Mouse (Mus musculus): ENCODE results near the gene Zfp473. TPM values are rescaled to one million over a fixed set of nuclear protein-coding genes. Genes with fewer than 3 reads are reported as not detected.

Zfp473 gene
- polyA plus RNA-seq, 1 experiment from 2014 or later: 1.2 TPM

DNA sequence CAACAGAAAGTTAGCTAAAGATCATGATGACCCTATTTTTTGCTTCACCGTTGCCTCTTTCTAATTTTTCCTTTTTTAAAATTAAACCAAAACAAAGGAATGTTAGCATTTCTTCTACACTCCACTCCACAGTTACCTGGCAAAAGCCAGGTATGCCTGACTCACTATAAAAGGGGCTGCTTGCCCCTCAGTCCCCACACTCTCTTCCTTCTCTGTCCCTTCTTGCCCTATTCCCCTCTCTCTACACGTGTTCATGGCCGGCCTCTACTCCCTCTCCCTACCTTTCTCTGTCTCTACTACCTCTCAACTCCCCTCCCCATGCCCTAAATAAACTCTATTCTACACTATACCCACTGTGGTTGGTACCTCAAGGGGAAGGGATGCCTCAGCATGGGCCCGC is 3.7 kb downstream of the Zfp473 start:
- Histone ChIP-seq H3K9ac (replicated peaks) (0 out of 2 replicates have a peak overlapping the region, but pooled peaks have one; percentile 17), H3K27me3 (no peaks in the 10 kb centered on the region), H3K36me3 (no peaks in the 10 kb centered on the region), H3K9me3 (no peaks in the 10 kb centered on the region), H3K4me1 (peaks cover 26% of the 10 kb centered on the region), H3K27ac (replicated peaks) (no peak overlapping the region), H3K4me3 (peak overlapping the region; percentile 79; the same call in 1 of the 2 replicates), H3K4me2 (replicated peaks) (no peak overlapping the region; the same call in 1 of the 2 replicates)
- no peak for ATAC-seq (replicated peaks)
- WGBS: 65% methylated on average over 4 of the region's 4 CpGs

DNA sequence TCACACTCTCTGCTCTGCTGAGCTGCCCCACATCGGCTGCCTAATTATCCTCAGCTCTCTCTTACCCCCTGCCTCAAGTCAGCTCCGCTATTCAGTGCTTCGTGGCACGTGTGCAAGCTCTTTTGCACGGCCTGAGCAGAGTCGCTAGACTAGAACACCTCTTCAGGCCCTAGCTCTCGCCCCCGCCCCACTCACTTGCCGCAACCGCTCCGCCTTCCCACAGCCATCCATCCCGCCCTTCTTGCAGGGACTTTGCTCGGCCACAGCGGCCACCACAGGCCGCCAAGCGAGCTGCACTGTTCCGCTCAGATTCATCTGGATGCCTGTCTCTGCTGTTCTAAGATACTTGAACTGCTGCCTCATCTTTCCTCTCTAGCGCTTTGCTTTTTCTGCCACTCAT is 5.8 kb downstream of the Zfp473 start:
- peak overlapping the region; percentile 47 for H3K27ac ChIP-seq (replicated peaks)
- H3K4me2 ChIP-seq (replicated peaks): peak overlapping the region; percentile 61
- peak overlapping the region; percentile 56 for H3K9ac ChIP-seq (replicated peaks)
- peak overlapping the region; percentile 46 for H3K4me3 ChIP-seq
- no peaks in the 10 kb centered on the region for H3K36me3 ChIP-seq
- ATAC-seq (replicated peaks): peak; percentile 71
- no peaks in the 10 kb centered on the region for H3K9me3 ChIP-seq
- peaks cover 26% of the 10 kb centered on the region for H3K4me1 ChIP-seq
- under 1% methylated on average over 18 of the region's 18 CpGs for WGBS
- H3K27me3 ChIP-seq: no peaks in the 10 kb centered on the region

GRCm38 (mm10) chr7:44744270-44744669 is 6.6 kb downstream of the Zfp473 start:
- H3K9ac ChIP-seq (replicated peaks): no peak overlapping the region
- ATAC-seq (replicated peaks): no peak
- peak overlapping the region; percentile 46 for H3K4me3 ChIP-seq
- no peak overlapping the region for H3K27ac ChIP-seq (replicated peaks)
- no peaks in the 10 kb centered on the region for H3K27me3 ChIP-seq
- 21% methylated on average over 9 of the region's 9 CpGs for WGBS
- H3K4me2 ChIP-seq (replicated peaks): peak overlapping the region; percentile 61
- H3K9me3 ChIP-seq: no peaks in the 10 kb centered on the region
- peaks cover 23% of the 10 kb centered on the region for H3K4me1 ChIP-seq
- H3K36me3 ChIP-seq: no peaks in the 10 kb centered on the region

- Histone ChIP-seq H3K27ac (replicated peaks) (no peak overlapping the region), H3K9me3 (no peaks in the 10 kb centered on the region), H3K36me3 (no peaks in the 10 kb centered on the region), H3K4me2 (replicated peaks) (no peak overlapping the region), H3K4me1 (peaks cover 7% of the 10 kb centered on the region), H3K27me3 (no peaks in the 10 kb centered on the region), H3K9ac (replicated peaks) (no peak overlapping the region), H3K4me3 (no peak overlapping the region)
- WGBS: 90% methylated on average over 8 of the region's 8 CpGs
- no peak for ATAC-seq (replicated peaks)
These were observed 9.5 kb downstream of the Zfp473 start for GRCm38 (mm10) chr7:44741361-44741760.

DNA sequence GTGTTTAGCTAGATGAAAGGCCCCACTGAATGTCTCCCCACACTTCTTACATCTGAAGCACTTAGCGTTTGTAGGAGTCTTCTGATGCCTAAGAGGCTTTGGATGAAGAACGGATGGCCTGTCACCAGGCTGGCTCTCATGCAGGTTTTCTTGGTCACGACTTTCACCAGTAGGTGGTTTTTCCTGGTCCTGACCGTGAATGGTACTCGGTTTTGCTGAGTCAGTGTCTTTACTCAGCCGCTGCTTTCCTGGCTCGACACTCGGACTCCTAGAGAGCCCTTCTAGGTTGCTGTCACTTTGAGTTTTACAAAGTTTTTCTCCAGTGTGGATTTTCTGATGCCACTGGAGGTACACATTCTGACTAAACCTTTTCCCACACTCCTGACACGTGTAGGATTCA is 17.1 kb downstream of the Zfp473 start:
- H3K4me2 ChIP-seq (replicated peaks): no peak overlapping the region
- H3K4me3 ChIP-seq: no peak overlapping the region
- H3K36me3 ChIP-seq: no peaks in the 10 kb centered on the region; the same call in 1 of the 2 replicates
- H3K9me3 ChIP-seq: no peaks in the 10 kb centered on the region
- 92% methylated on average over 9 of the region's 9 CpGs for WGBS
- H3K4me1 ChIP-seq: no peaks in the 10 kb centered on the region
- no peak for ATAC-seq (replicated peaks)
- no peaks in the 10 kb centered on the region for H3K27me3 ChIP-seq
- no peak overlapping the region for H3K9ac ChIP-seq (replicated peaks)
- no peak overlapping the region for H3K27ac ChIP-seq (replicated peaks)

GRCm38 (mm10) chr7:44728082-44728975 is 22.5 kb downstream of the Zfp473 start:
- Histone ChIP-seq H3K27ac (replicated peaks) (no peak overlapping the region), H3K36me3 (no peaks in the 10 kb centered on the region), H3K4me1 (no peaks in the 10 kb centered on the region), H3K4me3 (no peak overlapping the region), H3K4me2 (replicated peaks) (no peak overlapping the region), H3K27me3 (no peaks in the 10 kb centered on the region), H3K9me3 (no peaks in the 10 kb centered on the region), H3K9ac (replicated peaks) (no peak overlapping the region)
- ATAC-seq (replicated peaks): no peak
- WGBS: 87% methylated on average over 11 of the region's 11 CpGs

GRCm38 (mm10) chr7:44727151-44727550 is 23.7 kb downstream of the Zfp473 start:
- Histone ChIP-seq H3K4me3 (no peak overlapping the region), H3K9ac (replicated peaks) (no peak overlapping the region), H3K36me3 (no peaks in the 10 kb centered on the region), H3K4me2 (replicated peaks) (no peak overlapping the region), H3K9me3 (no peaks in the 10 kb centered on the region), H3K4me1 (no peaks in the 10 kb centered on the region), H3K27me3 (no peaks in the 10 kb centered on the region), H3K27ac (replicated peaks) (no peak overlapping the region)
- ATAC-seq (replicated peaks): no peak
- 68% methylated on average over 5 of the region's 5 CpGs for WGBS

DNA sequence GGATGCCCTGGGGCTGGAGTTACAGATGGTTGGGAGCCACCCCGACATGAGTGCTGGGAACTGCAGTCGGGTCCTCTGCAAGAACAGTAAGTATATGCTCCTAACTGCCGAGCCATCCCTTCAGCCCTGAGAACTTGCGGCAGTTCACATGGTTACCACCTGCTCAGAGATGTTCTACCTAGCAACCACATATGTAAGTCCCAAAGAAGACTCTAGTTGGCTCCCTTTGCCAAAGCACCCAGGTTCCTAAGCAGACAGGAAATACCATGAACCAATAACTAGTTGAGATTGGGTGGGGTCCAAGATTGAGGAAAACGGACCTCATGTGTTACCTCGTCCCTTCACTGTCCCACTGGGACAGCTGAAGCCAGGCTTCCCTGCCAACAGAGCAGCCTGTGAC is 24.5 kb downstream of the Zfp473 start:
- no peak for ATAC-seq (replicated peaks)
- no peaks in the 10 kb centered on the region for H3K9me3 ChIP-seq
- H3K4me1 ChIP-seq: no peaks in the 10 kb centered on the region
- H3K4me3 ChIP-seq: no peak overlapping the region
- H3K27me3 ChIP-seq: no peaks in the 10 kb centered on the region
- H3K9ac ChIP-seq (replicated peaks): no peak overlapping the region
- H3K4me2 ChIP-seq (replicated peaks): no peak overlapping the region
- 74% methylated on average over 6 of the region's 6 CpGs for WGBS
- H3K36me3 ChIP-seq: no peaks in the 10 kb centered on the region
- H3K27ac ChIP-seq (replicated peaks): no peak overlapping the region

- H3K9ac ChIP-seq (replicated peaks): no peak overlapping the region
- ATAC-seq (replicated peaks): no peak
- no peaks in the 10 kb centered on the region for H3K27me3 ChIP-seq
- no peak overlapping the region for H3K27ac ChIP-seq (replicated peaks)
- no peaks in the 10 kb centered on the region for H3K4me1 ChIP-seq
- no peaks in the 10 kb centered on the region for H3K36me3 ChIP-seq
- H3K4me3 ChIP-seq: no peak overlapping the region
- WGBS: 23% methylated on average over 7 of the region's 7 CpGs
- H3K9me3 ChIP-seq: no peaks in the 10 kb centered on the region
- no peak overlapping the region; the same call in 1 of the 2 replicates for H3K4me2 ChIP-seq (replicated peaks)
These were observed 26.5 kb downstream of the Zfp473 start for GRCm38 (mm10) chr7:44724316-44724715.

GRCm38 (mm10) chr7:44722058-44722457 is 28.8 kb downstream of the Zfp473 start:
- ATAC-seq (replicated peaks): no peak
- Histone ChIP-seq H3K36me3 (no peaks in the 10 kb centered on the region), H3K4me3 (no peak overlapping the region), H3K4me1 (no peaks in the 10 kb centered on the region), H3K27ac (replicated peaks) (no peak overlapping the region), H3K9me3 (no peaks in the 10 kb centered on the region), H3K9ac (replicated peaks) (no peak overlapping the region), H3K27me3 (no peaks in the 10 kb centered on the region), H3K4me2 (replicated peaks) (no peak overlapping the region)
- WGBS: 83% methylated on average over 5 of the region's 5 CpGs

GRCm38 (mm10) chr7:44709881-44710280 is 41.0 kb downstream of the Zfp473 start:
- Histone ChIP-seq H3K36me3 (no peaks in the 10 kb centered on the region), H3K9me3 (no peaks in the 10 kb centered on the region), H3K4me2 (replicated peaks) (no peak overlapping the region), H3K4me3 (no peak overlapping the region), H3K27ac (replicated peaks) (no peak overlapping the region), H3K9ac (replicated peaks) (no peak overlapping the region), H3K27me3 (no peaks in the 10 kb centered on the region), H3K4me1 (no peaks in the 10 kb centered on the region)
- WGBS: 86% methylated on average over 5 of the region's 5 CpGs
- no peak for ATAC-seq (replicated peaks)

DNA sequence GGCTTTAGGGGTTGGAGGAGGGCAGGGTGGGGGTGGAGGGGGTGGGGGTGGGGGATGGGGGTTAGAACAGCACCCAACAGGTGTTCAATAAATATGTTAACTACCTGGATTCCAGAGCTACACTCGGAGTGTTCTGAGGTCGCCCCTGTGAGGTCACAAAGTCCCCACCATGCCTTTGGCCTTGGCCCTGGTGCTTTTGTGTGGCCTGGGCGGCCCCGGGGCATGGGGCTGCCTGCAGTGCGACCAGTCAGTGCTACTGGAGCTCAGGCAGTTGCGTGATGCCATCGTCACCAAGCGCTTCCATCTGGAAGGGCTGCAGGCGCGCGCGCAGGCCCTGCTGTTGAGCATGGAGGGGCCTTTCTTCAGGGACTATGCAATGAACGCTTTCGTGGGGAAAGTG is 42.3 kb downstream of the Zfp473 start, which contains the start of gene Izumo2:
Gene Izumo2, plus strand, starts transcription at position 169 of the 400 bp plus-strand sequence.
- no peak within 1 kb of the TSS for H3K4me3 ChIP-seq
- no peaks in the 10 kb centered on the region for H3K27me3 ChIP-seq
- WGBS: 72% methylated on average over 14 of the region's 14 CpGs
- no peak for ATAC-seq (replicated peaks)
- no peak within 1 kb of the TSS for H3K9ac ChIP-seq (replicated peaks)
- no peaks in the 10 kb centered on the region for H3K9me3 ChIP-seq
- no peaks in the 10 kb centered on the region for H3K36me3 ChIP-seq
- no peak within 1 kb of the TSS for H3K4me2 ChIP-seq (replicated peaks)
- no peak within 1 kb of the TSS for H3K27ac ChIP-seq (replicated peaks)
- H3K4me1 ChIP-seq: no peaks in the 10 kb centered on the region

Data from forebrain, embryonic 15.5 days (tissue).